Mouse (Mus musculus) layer of hippocampus, adult 11-12 months (tissue): ENCODE data around the gene Best2.

Source experiments
- DNase-seq: peaks from one replicate; pipeline ENCODE4 v3.0.0; 2022; ENCODE audit warnings: low spot score

Best2 gene

GRCm38 (mm10) chr8:85021514-85022055 lies 7.3 kb upstream of the Best2 start:
- DNase-seq, result no peak

- no peak for DNase-seq
Observed at GRCm38 (mm10) chr8:85017209-85017608, 2.9 kb upstream of the Best2 start.

- no peak for DNase-seq
Observed at GRCm38 (mm10) chr8:85016724-85017123, 2.4 kb upstream of the Best2 start.

- peak; percentile 86 for DNase-seq
Observed at GRCm38 (mm10) chr8:85013230-85013840, 996 bp downstream of the Best2 start.

GRCm38 (mm10) chr8:85011242-85011641 lies 3.1 kb downstream of the Best2 start:
- DNase-seq, result no peak

GRCm38 (mm10) chr8:85007686-85008085 lies 6.6 kb downstream of the Best2 start:
- DNase-seq, result no peak

GRCm38 (mm10) chr8:84997649-84998295 lies 16.6 kb downstream of the Best2 start:
- peak; percentile 93 for DNase-seq

GRCm38 (mm10) chr8:84996978-84997377 lies 17.4 kb downstream of the Best2 start:
- DNase-seq, result no peak

GRCm38 (mm10) chr8:84995680-84996079 lies 18.7 kb downstream of the Best2 start:
- no peak for DNase-seq

GRCm38 (mm10) chr8:84994375-84994774 lies 20.0 kb downstream of the Best2 start:
- no peak for DNase-seq

GRCm38 (mm10) chr8:84990836-84991235 lies 23.5 kb downstream of the Best2 start:
- DNase-seq, result no peak

GRCm38 (mm10) chr8:84990349-84990748 lies 24.0 kb downstream of the Best2 start, which contains the start of gene Hook2:
Gene Hook2, plus strand, starts transcription at chr8:84990603.
- peak; percentile 98 for DNase-seq

GRCm38 (mm10) chr8:84989810-84990209 lies 24.5 kb downstream of the Best2 start:
- DNase-seq, result peak; percentile 92

- DNase-seq, result no peak
Observed at GRCm38 (mm10) chr8:84989311-84989731, 25.0 kb downstream of the Best2 start.

- no peak for DNase-seq
Observed at GRCm38 (mm10) chr8:84987903-84988302, 26.4 kb downstream of the Best2 start.

GRCm38 (mm10) chr8:84987388-84987787 lies 26.9 kb downstream of the Best2 start:
- no peak for DNase-seq

- DNase-seq, result no peak
Observed at GRCm38 (mm10) chr8:84986379-84986945, 27.9 kb downstream of the Best2 start.

- DNase-seq, result peak; percentile 93
Observed at GRCm38 (mm10) chr8:84985684-84986378, 28.5 kb downstream of the Best2 start.

GRCm38 (mm10) chr8:84985049-84985683 lies 29.2 kb downstream of the Best2 start:
- no peak for DNase-seq

GRCm38 (mm10) chr8:84984294-84985048 lies 29.9 kb downstream of the Best2 start:
- DNase-seq, result no peak

- no peak for DNase-seq
Observed at GRCm38 (mm10) chr8:84982499-84983011, 31.8 kb downstream of the Best2 start.
